Mouse (Mus musculus): Measurements from ENCODE around the gene Efna5. TPM values are rescaled to one million over a fixed set of nuclear protein-coding genes. Genes with fewer than 3 reads are reported as not detected.
A peak's percentile ranks its signal among the peaks of the same experiment; 100 is the strongest.

The Efna5 gene
- polyA plus RNA-seq, 1 experiment from 2014 or later = 47.7 TPM

GRCm38 (mm10) chr17:62734901-62735300 is 146.2 kb downstream of the Efna5 start:
- 8% methylated on average over 10 of the region's 10 CpGs for WGBS
- H3K4me2 ChIP-seq = peak overlapping the region; percentile 18; the same call in 1 of the 2 replicates

DNA sequence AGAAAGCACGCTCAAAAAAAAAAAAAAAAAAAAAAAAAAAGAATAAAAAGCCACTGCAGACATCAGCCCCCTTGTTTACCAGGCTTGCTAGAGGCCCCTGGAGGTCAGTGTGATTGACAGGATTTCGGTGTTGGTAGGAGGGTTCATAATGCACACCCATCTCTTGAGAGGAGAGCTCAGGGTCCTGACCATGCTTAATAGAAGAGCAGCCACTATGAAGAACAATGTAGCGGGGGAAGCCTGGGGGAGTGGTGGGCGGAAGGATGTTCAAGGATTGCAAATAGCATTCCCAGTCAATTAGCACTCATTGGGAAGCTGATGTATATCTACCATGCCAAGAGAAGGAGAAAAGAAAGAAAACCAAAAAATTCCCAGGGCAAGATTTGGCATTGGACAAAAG is 147.1 kb downstream of the Efna5 start:
- H3K4me3 ChIP-seq = no peak overlapping the region

More at GRCm38 (mm10) chr17:62734901-62735300, 146.2 kb downstream of the Efna5 start:
- Histone ChIP-seq H3K36me3 (no peaks in the 10 kb centered on the region), H3K9ac (no peak overlapping the region), H3K27ac (no peak overlapping the region), H3K4me3 (no peak overlapping the region), H3K4me1 (replicated peaks) (peaks cover 39% of the 10 kb centered on the region), H3K27me3 (no peaks in the 10 kb centered on the region), H3K9me3 (no peaks in the 10 kb centered on the region)
- ATAC-seq (ENCODE audit: low FRiP score) = no peak

GRCm38 (mm10) chr17:62729754-62730470 is 151.2 kb downstream of the Efna5 start:
- H3K36me3 ChIP-seq = no peaks in the 10 kb centered on the region
- no peak for ATAC-seq (ENCODE audit: low FRiP score)
- H3K4me1 ChIP-seq (replicated peaks) = peaks cover 37% of the 10 kb centered on the region
- WGBS = 71% methylated on average over 10 of the region's 10 CpGs
- no peak overlapping the region for H3K9ac ChIP-seq
- no peak overlapping the region for H3K4me2 ChIP-seq
- H3K4me3 ChIP-seq = no peak overlapping the region
- H3K27me3 ChIP-seq = no peaks in the 10 kb centered on the region
- H3K9me3 ChIP-seq = no peaks in the 10 kb centered on the region
- no peak overlapping the region for H3K27ac ChIP-seq

More for the DNA sequence above, 147.1 kb downstream of the Efna5 start:
- no peak overlapping the region for H3K9ac ChIP-seq
- ATAC-seq (ENCODE audit: low FRiP score) = peak; percentile 58; the same call in 1 of the 2 replicates
- no peak overlapping the region for H3K4me2 ChIP-seq
- no peaks in the 10 kb centered on the region for H3K36me3 ChIP-seq
- H3K27me3 ChIP-seq = no peaks in the 10 kb centered on the region
- 18% methylated on average over 4 of the region's 4 CpGs for WGBS
- peaks cover 44% of the 10 kb centered on the region for H3K4me1 ChIP-seq (replicated peaks)
- H3K27ac ChIP-seq = 0 out of 2 replicates have a peak overlapping the region, but pooled peaks have one; percentile 23
- no peaks in the 10 kb centered on the region for H3K9me3 ChIP-seq

DNA sequence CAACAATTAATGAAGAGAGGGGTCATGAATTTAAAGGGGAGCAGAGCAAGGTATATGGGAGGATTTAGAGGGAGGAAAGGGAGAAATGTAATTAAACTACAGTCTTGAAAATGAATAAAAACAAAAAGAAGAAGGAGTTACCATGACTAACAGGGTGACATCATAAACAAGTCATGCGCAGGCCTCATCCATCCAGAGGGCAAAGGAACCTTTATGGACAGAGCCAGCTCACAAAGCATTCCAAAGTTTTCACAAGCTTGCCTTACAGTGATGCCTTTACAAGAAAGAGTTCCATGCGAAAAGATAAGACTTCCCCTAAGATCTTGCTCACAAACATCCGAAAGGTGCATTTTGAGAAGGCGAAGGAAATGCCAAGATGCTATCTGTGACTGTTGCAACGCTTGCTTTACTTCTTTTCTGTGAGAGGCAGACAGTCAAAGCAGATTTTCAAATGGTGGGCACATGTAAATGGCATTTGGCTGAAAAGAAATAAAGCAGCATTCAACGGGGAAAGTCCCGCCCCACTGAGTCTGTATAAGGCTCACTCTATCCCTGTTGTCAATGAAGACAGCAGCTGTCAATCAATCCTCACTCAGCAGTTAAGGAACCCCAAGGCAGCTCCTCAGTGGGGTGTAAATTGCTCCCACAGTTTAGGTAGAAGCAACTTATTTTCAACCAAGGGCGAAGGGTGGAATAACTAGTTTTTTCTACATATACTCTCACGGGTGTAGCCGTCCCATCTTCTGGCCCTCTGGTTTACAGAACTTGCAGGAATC is 152.8 kb downstream of the Efna5 start:
- no peak overlapping the region for H3K4me2 ChIP-seq
- no peak overlapping the region for H3K9ac ChIP-seq
- H3K4me1 ChIP-seq (replicated peaks) = peaks cover 23% of the 10 kb centered on the region
- H3K4me3 ChIP-seq = no peak overlapping the region
- H3K36me3 ChIP-seq = no peaks in the 10 kb centered on the region
- H3K9me3 ChIP-seq = no peaks in the 10 kb centered on the region
- ATAC-seq (ENCODE audit: low FRiP score) = no peak
- H3K27ac ChIP-seq = 0 out of 2 replicates have a peak overlapping the region, but pooled peaks have one; percentile 18
- WGBS = 32% methylated on average over 10 of the region's 10 CpGs
- H3K27me3 ChIP-seq = no peaks in the 10 kb centered on the region

DNA sequence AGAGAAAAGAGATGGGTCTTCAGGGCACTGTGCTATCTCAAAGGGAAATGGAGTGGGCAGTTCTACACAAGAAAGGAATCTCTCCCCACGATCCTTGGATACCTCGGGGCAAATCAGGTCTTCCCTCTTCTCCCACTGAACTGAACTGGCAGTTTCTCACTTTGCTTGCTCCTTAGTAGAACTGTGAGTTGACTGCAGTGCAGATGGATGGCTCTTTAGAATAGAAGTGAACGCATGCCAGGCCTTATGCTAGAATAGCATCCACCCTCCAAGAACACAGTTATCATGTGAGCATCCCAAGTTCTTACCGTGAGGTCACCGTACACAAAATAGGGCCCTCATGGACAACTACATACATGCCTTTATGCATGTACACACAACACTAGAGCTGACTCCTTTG is 155.0 kb downstream of the Efna5 start:
- WGBS = 77% methylated on average over 5 of the region's 5 CpGs
- ATAC-seq (ENCODE audit: low FRiP score) = no peak
- Histone ChIP-seq H3K36me3 (no peaks in the 10 kb centered on the region), H3K4me2 (no peak overlapping the region), H3K4me1 (replicated peaks) (peaks cover 24% of the 10 kb centered on the region), H3K9me3 (no peaks in the 10 kb centered on the region), H3K27me3 (no peaks in the 10 kb centered on the region), H3K4me3 (no peak overlapping the region), H3K27ac (no peak overlapping the region), H3K9ac (no peak overlapping the region)

DNA sequence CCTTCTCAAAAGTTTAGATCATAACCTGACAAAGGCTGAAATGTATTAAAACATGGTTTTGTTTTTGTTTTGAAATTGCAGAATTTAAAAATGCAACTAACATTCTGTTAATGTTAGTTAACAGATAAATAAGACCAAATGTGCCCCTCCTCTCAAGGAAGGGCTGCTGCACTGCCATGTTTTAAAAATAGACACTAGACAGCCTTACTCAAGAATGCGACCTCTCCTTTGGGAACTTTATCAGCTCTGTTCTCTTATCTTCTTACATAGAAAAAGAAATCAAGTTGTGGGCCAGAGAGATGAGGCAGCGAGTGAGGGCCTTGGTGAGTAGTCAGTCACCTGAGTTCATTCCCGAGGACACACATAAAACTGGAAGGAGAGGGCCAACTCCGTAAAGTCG is 158.2 kb downstream of the Efna5 start:
- no peak overlapping the region for H3K9ac ChIP-seq
- 85% methylated on average over 5 of the region's 5 CpGs for WGBS
- ATAC-seq (ENCODE audit: low FRiP score) = no peak

DNA sequence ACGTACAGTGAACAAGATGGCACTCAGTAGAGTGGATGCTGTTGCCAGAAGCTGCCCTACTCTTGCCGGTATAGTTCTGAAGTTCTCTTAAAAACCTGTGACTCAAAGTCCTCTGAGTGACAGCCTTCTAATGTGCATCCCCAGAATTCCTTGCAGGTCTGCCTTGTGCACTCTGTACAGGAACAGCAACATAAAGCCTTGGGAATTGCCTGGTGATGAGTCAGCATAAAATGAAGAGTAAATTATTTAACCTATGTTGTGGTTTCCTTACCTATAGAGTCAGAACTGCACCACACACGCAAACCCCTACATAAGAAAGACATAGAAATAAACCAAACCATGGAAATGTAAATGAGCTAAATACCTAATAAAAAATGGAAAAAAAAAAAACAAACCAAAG is 159.5 kb downstream of the Efna5 start:
- H3K9ac ChIP-seq = no peak overlapping the region
- 95% methylated on average over 3 of the region's 3 CpGs for WGBS
- no peaks in the 10 kb centered on the region for H3K9me3 ChIP-seq
- H3K4me2 ChIP-seq = no peak overlapping the region
- no peak overlapping the region for H3K27ac ChIP-seq
- peaks cover 26% of the 10 kb centered on the region for H3K4me1 ChIP-seq (replicated peaks)
- no peaks in the 10 kb centered on the region for H3K27me3 ChIP-seq
- H3K36me3 ChIP-seq = no peaks in the 10 kb centered on the region
- no peak for ATAC-seq (ENCODE audit: low FRiP score)
- no peak overlapping the region for H3K4me3 ChIP-seq

More for the DNA sequence above, 158.2 kb downstream of the Efna5 start:
- Histone ChIP-seq H3K36me3 (no peaks in the 10 kb centered on the region), H3K4me1 (replicated peaks) (peaks cover 13% of the 10 kb centered on the region), H3K27me3 (no peaks in the 10 kb centered on the region), H3K9me3 (no peaks in the 10 kb centered on the region), H3K4me2 (no peak overlapping the region), H3K27ac (no peak overlapping the region), H3K4me3 (no peak overlapping the region)

- Histone ChIP-seq H3K4me2 (0 out of 2 replicates have a peak overlapping the region, but pooled peaks have one; percentile 10), H3K9ac (no peak overlapping the region), H3K4me3 (no peak overlapping the region), H3K9me3 (no peaks in the 10 kb centered on the region), H3K36me3 (no peaks in the 10 kb centered on the region), H3K27me3 (no peaks in the 10 kb centered on the region), H3K4me1 (replicated peaks) (peaks cover 30% of the 10 kb centered on the region), H3K27ac (peak overlapping the region; percentile 23; the same call in 1 of the 2 replicates)
- peak; percentile 25; the same call in 1 of the 2 replicates for ATAC-seq (ENCODE audit: low FRiP score)
- 69% methylated on average over 20 of the region's 20 CpGs for WGBS
These were observed 160.2 kb downstream of the Efna5 start for GRCm38 (mm10) chr17:62720740-62721450.

- Histone ChIP-seq H3K9ac (no peak overlapping the region), H3K27ac (peak overlapping the region; percentile 36), H3K27me3 (no peaks in the 10 kb centered on the region), H3K4me1 (replicated peaks) (peaks cover 30% of the 10 kb centered on the region), H3K36me3 (no peaks in the 10 kb centered on the region), H3K4me2 (no peak overlapping the region), H3K4me3 (no peak overlapping the region), H3K9me3 (no peaks in the 10 kb centered on the region)
- WGBS = 30% methylated on average over 12 of the region's 12 CpGs
- ATAC-seq (ENCODE audit: low FRiP score) = no peak
These were observed 163.5 kb downstream of the Efna5 start for GRCm38 (mm10) chr17:62717426-62718131.

DNA sequence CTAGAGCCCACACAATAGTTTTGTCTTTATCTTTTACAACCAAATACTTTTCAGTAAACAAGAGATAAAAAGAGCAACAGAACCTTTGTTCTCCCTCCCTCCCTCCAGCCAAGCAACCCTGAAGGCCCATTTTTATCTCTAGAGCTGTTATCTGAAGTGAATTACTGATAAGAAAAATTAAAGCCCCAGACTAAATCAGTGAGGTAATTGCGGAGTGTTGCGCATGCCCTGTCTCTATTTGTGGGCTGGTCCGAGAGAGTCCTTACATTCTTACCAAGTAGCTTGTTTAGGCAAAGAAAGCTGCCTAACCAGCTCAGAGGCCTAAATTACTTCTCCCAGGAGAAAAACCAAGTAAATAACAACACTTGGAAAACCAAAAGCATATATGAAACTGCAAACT is 167.7 kb downstream of the Efna5 start:
- no peak overlapping the region for H3K4me3 ChIP-seq
- H3K9me3 ChIP-seq = no peaks in the 10 kb centered on the region
- no peak for ATAC-seq (ENCODE audit: low FRiP score)
- no peaks in the 10 kb centered on the region for H3K27me3 ChIP-seq
- WGBS = 85% methylated on average over 3 of the region's 3 CpGs
- H3K4me1 ChIP-seq (replicated peaks) = peaks cover 29% of the 10 kb centered on the region
- H3K4me2 ChIP-seq = no peak overlapping the region
- no peaks in the 10 kb centered on the region for H3K36me3 ChIP-seq
- no peak overlapping the region for H3K9ac ChIP-seq
- H3K27ac ChIP-seq = no peak overlapping the region

- Histone ChIP-seq H3K4me3 (no peak overlapping the region), H3K4me1 (replicated peaks) (peaks cover 11% of the 10 kb centered on the region), H3K27me3 (no peaks in the 10 kb centered on the region), H3K9ac (no peak overlapping the region), H3K4me2 (no peak overlapping the region), H3K9me3 (no peaks in the 10 kb centered on the region), H3K27ac (no peak overlapping the region), H3K36me3 (no peaks in the 10 kb centered on the region)
- no peak for ATAC-seq (ENCODE audit: low FRiP score)
- WGBS = 37% methylated on average over 6 of the region's 6 CpGs
These were observed 174.7 kb downstream of the Efna5 start for GRCm38 (mm10) chr17:62706418-62706817.
